20 mouse cellular contexts compared by ENCODE assay signal in genomic region chr15:27480333-27481015, GRCm38 (mm10). TPM values are rescaled to one million over a fixed set of nuclear protein-coding genes. Genes with fewer than 3 reads are reported as not detected.
DNase-seq lines count a peak whose midpoint lies in the region; ATAC-seq and TF ChIP-seq lines count a peak whose summit lies in the region.
"Had no signal": no experiment of that assay in that cellular context is flagged by ENCODE, and none has a peak within 500 bp of the region (broad histone marks: within the 10 kb centered on the region; RNA-seq: fewer than 3 reads in every experiment).

No protein-coding gene starts in this region.

- peak overlapping the region; percentile 25; the same call in 1 of the 2 replicates for H3K27ac ChIP-seq in heart, embryonic 13.5 days (replicated peaks)
- H3K27ac ChIP-seq in left cerebral cortex, adult 2 months = 0 out of 2 replicates have a peak overlapping the region, but pooled peaks have one; percentile 32
- peak overlapping the region; percentile 16; the same call in 1 of the 2 replicates for H3K27ac ChIP-seq in olfactory bulb, adult 2 months (ENCODE audit: insufficient read depth, low read depth, low read length)
- H3K27ac ChIP-seq: embryonic facial prominence, embryonic 13.5 days; forebrain, embryonic 15.5 days; midbrain, embryonic 13.5 days; neural tube, embryonic 12.5 days had no signal

- H3K4me1 ChIP-seq in heart, embryonic 13.5 days = peaks cover 63% of the 10 kb centered on the region
- peaks cover 32% of the 10 kb centered on the region for H3K4me1 ChIP-seq in olfactory bulb, adult 2 months (ENCODE audit: control insufficient read depth, insufficient read depth, low read length)

- no peak overlapping the region for H3K4me2 ChIP-seq in heart, embryonic 13.5 days
- H3K4me2 ChIP-seq: embryonic facial prominence, embryonic 13.5 days; forebrain, embryonic 15.5 days; midbrain, embryonic 13.5 days; neural tube, embryonic 12.5 days had no signal

- intact Hi-C loops in heart, postnatal 25 days (cut with DNase I) = no loop called here
- intact Hi-C loops in left cerebral cortex, adult 2 months (cut with DNase I) = no loop called here

- DNase-seq in cerebellum, postnatal 10 days = peak; percentile 38 to 50
- DNase-seq in cerebellum, adult 18-20 months = no peak
- no peak for DNase-seq in heart, postnatal 25 days (ENCODE audit: low spot score)
- no peak for DNase-seq in left cerebral cortex, adult 2 months (ENCODE audit: extremely low spot score in 1 of 2, low spot score in 2 of 2)
- no peak for DNase-seq in left cerebral cortex, adult 11 months (ENCODE audit: low spot score)
- DNase-seq: adrenal gland, postnatal 36 days; B cell, adult 2 months; heart, postnatal 14 days; kidney, adult 2 months; kidney, postnatal 10 days; left cerebral cortex, postnatal 4 days; lung, adult 18-20 months; lung, postnatal 14 days had no signal

- H3K27me3 ChIP-seq in heart, embryonic 13.5 days (replicated peaks) = no peaks in the 10 kb centered on the region
- H3K27me3 ChIP-seq: embryonic facial prominence, embryonic 13.5 days; forebrain, embryonic 15.5 days; midbrain, embryonic 13.5 days; neural tube, embryonic 12.5 days had no signal

- ATAC-seq in heart, embryonic 13.5 days (ENCODE audit: extremely low read depth, insufficient number of reproducible peaks, low FRiP score, low TSS enrichment) = no peak
- ATAC-seq: forebrain, embryonic 15.5 days; inflammation-experienced regulatory T-cells, adult 6 months; midbrain, embryonic 13.5 days had no signal

- H3K4me3 ChIP-seq in heart, embryonic 13.5 days = no peak overlapping the region
- H3K4me3 ChIP-seq in left cerebral cortex, adult 2 months = no peak overlapping the region
- H3K4me3 ChIP-seq in olfactory bulb, adult 2 months (ENCODE audit: insufficient read depth, low read depth, low read length) = no peak overlapping the region
- H3K4me3 ChIP-seq: embryonic facial prominence, embryonic 13.5 days; forebrain, embryonic 15.5 days; midbrain, embryonic 13.5 days; neural tube, embryonic 12.5 days had no signal

- no peak for TF ChIP-seq CTCF in left cerebral cortex, adult 2 months (IDR thresholded peaks at IDR 0.05)
- no peak for TF ChIP-seq CTCF in olfactory bulb, adult 2 months (IDR thresholded peaks at IDR 0.05; ENCODE audit: insufficient read depth, low read depth, low read length)

- H3K9ac ChIP-seq in heart, embryonic 13.5 days = no peak overlapping the region
- H3K9ac ChIP-seq: embryonic facial prominence, embryonic 13.5 days; forebrain, embryonic 15.5 days; midbrain, embryonic 13.5 days; neural tube, embryonic 12.5 days had no signal

- no peaks in the 10 kb centered on the region for H3K9me3 ChIP-seq in heart, embryonic 13.5 days
- H3K9me3 ChIP-seq: embryonic facial prominence, embryonic 13.5 days; forebrain, embryonic 15.5 days; midbrain, embryonic 13.5 days; neural tube, embryonic 12.5 days had no signal

- no peaks in the 10 kb centered on the region for H3K36me3 ChIP-seq in heart, embryonic 13.5 days
- H3K36me3 ChIP-seq: embryonic facial prominence, embryonic 13.5 days; forebrain, embryonic 15.5 days; neural tube, embryonic 12.5 days had no signal

- TF ChIP-seq POLR2A in olfactory bulb, adult 2 months (IDR thresholded peaks at IDR 0.05; ENCODE audit: insufficient read depth, low read depth, low read length) = no peak

- 59% methylated on average over 4 of the region's 4 CpGs for WGBS in heart, embryonic 13.5 days
- WGBS in olfactory bulb, adult 2 months = 70% methylated on average over 4 of the region's 4 CpGs

RNA-seq across cellular contexts. Expression of gene Ank, which starts 14.0 kb away (rescaled TPM):
- 9.1 and 10.6 TPM in 2 replicates for polyA plus RNA-seq in heart, embryonic 13.5 days (2015; fragmentation: Nextera tagmentation; extraction: Ambion mirVana)
- 100 to 1,000 TPM; 174 to 208 TPM for total RNA-seq in heart, postnatal 25 days (2021)
- total RNA-seq in left cerebral cortex, adult 2 months (2021) = 100 to 1,000 TPM; 173 to 176 TPM
- not detected in 2 replicates for polyA plus RNA-seq in olfactory bulb, adult 2 months (2012; ENCODE audit: insufficient read depth, insufficient read length, low replicate concordance, missing spikeins)

Comparison
In these comparisons a context has a peak if more than half of its experiments do, and no peak if none do; other contexts are left out.
1. DNase-seq: peak in cerebellum, postnatal 10 days (2 of 2); none in cerebellum, adult 18-20 months (0 of 2), heart, postnatal 25 days (single experiment), left cerebral cortex, adult 2 months (0 of 2) and left cerebral cortex, adult 11 months (single experiment).
2. Peak in every context shown above with its lines, with median percentiles within 50 percentile points of each other: H3K27ac ChIP-seq.